Mouse (Mus musculus): Measurements from ENCODE around the gene Cbx5.

GRCm38 (mm10) chr15:103144176-103144575 is 95.4 kb downstream of the Cbx5 start:
- TF ChIP-seq CTCF (IDR thresholded peaks at IDR 0.05; ENCODE audit: low read depth) (no peak), EP300 (IDR thresholded peaks at IDR 0.05; ENCODE audit: low read depth) (no peak)
